11 mouse cellular contexts compared by ENCODE assay signal in genomic region chr16:31444521-31444920, GRCm38 (mm10).
"Had no signal": no experiment of that assay in that cellular context is flagged by ENCODE, and none has a peak within 500 bp of the region (broad histone marks: within the 10 kb centered on the region; RNA-seq: fewer than 3 reads in every experiment).

No protein-coding gene starts in this region.

- ATAC-seq: liver, embryonic 12.5 days; midbrain, embryonic 15.5 days had no signal

- H3K4me1 ChIP-seq: limb, embryonic 10.5 days; liver, embryonic 12.5 days; megakaryocyte, embryonic 14.5 days; midbrain, embryonic 15.5 days; neural tube, embryonic 12.5 days had no signal

- H3K36me3 ChIP-seq: limb, embryonic 10.5 days had no signal

- H3K9ac ChIP-seq: liver, embryonic 12.5 days; midbrain, embryonic 15.5 days; neural tube, embryonic 12.5 days had no signal

- H3K27ac ChIP-seq: limb, embryonic 10.5 days; liver, embryonic 12.5 days; macrophage; midbrain, embryonic 15.5 days; neural tube, embryonic 12.5 days had no signal

- DNase-seq: kidney, adult 11 months; kidney, postnatal 14 days; lung, postnatal 10 days; thymus, postnatal 4 days had no signal

- H3K27me3 ChIP-seq: liver, embryonic 12.5 days; megakaryocyte, embryonic 14.5 days; midbrain, embryonic 15.5 days; neural tube, embryonic 12.5 days had no signal

- H3K4me3 ChIP-seq: limb, embryonic 10.5 days; liver, embryonic 12.5 days; megakaryocyte, embryonic 14.5 days; midbrain, embryonic 15.5 days; neural tube, embryonic 12.5 days had no signal

- H3K4me2 ChIP-seq: liver, embryonic 12.5 days; midbrain, embryonic 11.5 days; midbrain, embryonic 15.5 days; neural tube, embryonic 12.5 days had no signal

- H3K9me3 ChIP-seq: limb, embryonic 10.5 days; liver, embryonic 12.5 days; midbrain, embryonic 15.5 days; neural tube, embryonic 12.5 days had no signal
